Mouse (Mus musculus) testis, adult 2 months (tissue): Measurements from ENCODE around the gene Mmel1.

Experiments
- CTCF ChIP-seq: fragments of 200-500 bp; IDR thresholded peaks from 2 replicates; pipeline ENCODE4 v1.5.1; 2012; ENCODE audit warnings: low read depth, mild to moderate bottlenecking, inconsistent platforms, low read length, moderate library complexity; ENCODE audit not compliant: control insufficient read depth, insufficient read depth, insufficient replicate concordance
- POLR2A ChIP-seq: fragments of 200-500 bp; IDR thresholded peaks from 2 replicates; pipeline ENCODE4 v1.6.1; 2012; ENCODE audit warnings: low read depth, mild to moderate bottlenecking, inconsistent platforms, low read length, moderate library complexity; ENCODE audit not compliant: control insufficient read depth

DNA sequence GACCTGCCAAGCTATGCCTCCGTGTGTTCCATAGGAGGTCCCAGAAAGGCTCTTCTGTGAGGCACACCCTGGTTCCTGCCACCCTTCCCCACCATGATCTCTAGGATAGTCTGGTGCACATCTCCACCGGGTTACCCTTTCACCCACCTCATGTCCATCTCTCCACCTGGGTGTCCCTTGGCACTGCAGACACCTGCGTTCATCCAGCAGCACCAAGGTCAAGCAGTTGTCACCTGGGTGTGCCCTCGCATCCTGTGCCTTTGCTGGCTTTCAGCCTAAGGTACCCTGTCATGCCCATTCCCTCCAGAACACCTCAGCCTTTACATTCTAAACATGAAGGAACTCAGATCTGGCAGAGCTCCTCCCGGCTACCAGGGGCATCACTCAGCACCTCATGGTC is 3.0 kb upstream of the Mmel1 start:
- no peak for TF ChIP-seq CTCF
- TF ChIP-seq POLR2A = no peak
